Mouse (Mus musculus) forebrain, embryonic 13.5 days (tissue): ENCODE data around the gene Uhmk1. TPM values are rescaled to one million over a fixed set of nuclear protein-coding genes. Genes with fewer than 3 reads are reported as not detected.
"Not testable (repeated sequence)": the region's sequence is repeated elsewhere in the genome, so short reads cannot be mapped to it uniquely, and the experiment has no call there.

Source experiments
- ATAC-seq: fragments of 200-750 bp; cut with Nextera tagmentation; 2 replicates; pipeline ENCODE4 v1.8.0; 2017
- H3K27ac ChIP-seq: fragments of 300-500 bp; sonication (generic); 2 replicates; pipeline ENCODE4 v1.5.1; 2015; ENCODE audit warnings: inconsistent platforms, mild to moderate bottlenecking, moderate library complexity
- H3K27me3 ChIP-seq: fragments of 300-500 bp; sonication (generic); 2 replicates; pipeline ENCODE4 v1.6.1; 2015; ENCODE audit warnings: mild to moderate bottlenecking, inconsistent platforms
- H3K36me3 ChIP-seq: fragments of 300-500 bp; sonication (generic); 2 replicates; pipeline ENCODE4 v1.6.1; 2015; ENCODE audit warnings: mild to moderate bottlenecking, inconsistent platforms; ENCODE audit not compliant: poor library complexity, severe bottlenecking
- H3K4me1 ChIP-seq: fragments of 300-500 bp; sonication (generic); 2 replicates; pipeline ENCODE4 v1.6.1; 2015; ENCODE audit warnings: inconsistent platforms
- H3K4me2 ChIP-seq: fragments of 300-500 bp; sonication (generic); 2 replicates; pipeline ENCODE4 v1.6.1; 2015; ENCODE audit warnings: inconsistent platforms, mild to moderate bottlenecking, moderate library complexity
- H3K4me3 ChIP-seq: fragments of 300-500 bp; sonication (generic); 2 replicates; pipeline ENCODE4 v1.5.1; 2015; ENCODE audit warnings: mild to moderate bottlenecking, inconsistent platforms
- H3K9ac ChIP-seq: fragments of 300-500 bp; sonication (generic); 2 replicates; pipeline ENCODE4 v1.6.1; 2015; ENCODE audit warnings: mild to moderate bottlenecking, inconsistent platforms
- H3K9me3 ChIP-seq: fragments of 300-500 bp; sonication (generic); replicated peaks from 2 replicates; pipeline ENCODE4 v1.6.1; 2016; ENCODE audit warnings: inconsistent platforms
- WGBS: fragments of 180-500 bp; shearing (Covaris S2); methylation state at CpG from one replicate; pipeline ENCODE4 v1.1.7; 2015; 5-methylcytosine and 5-hydroxymethylcytosine counted together
- polyA plus RNA-seq: library from polyadenylated mRNA; unstranded; fragments of >200 nt; fragmentation: Nextera tagmentation; extraction: Ambion mirVana; gene quantifications from 2 replicates; pipeline ENCODE4 v1.2.1, GENCODE M21; 2015

The Uhmk1 gene
- 6.1 and 6.9 TPM in 2 replicates for polyA plus RNA-seq

GRCm38 (mm10) chr1:170214757-170215522, at the start of gene Uhmk1:
Uhmk1 (minus strand) TSS chr1:170215397.
- Histone ChIP-seq H3K9ac (peak within 1 kb of the TSS; percentile 92), H3K27me3 (peaks cover 10% of the 10 kb centered on the region), H3K4me1 (peaks cover 14% of the 10 kb centered on the region), H3K4me2 (peak within 1 kb of the TSS; percentile 86), H3K9me3 (no peaks in the 10 kb centered on the region), H3K4me3 (peak within 1 kb of the TSS; percentile 83), H3K27ac (peak within 1 kb of the TSS; percentile 45), H3K36me3 (peaks cover 16% of the 10 kb centered on the region)
- WGBS: under 1% methylated on average over 69 of the region's 70 CpGs
- peak; percentile 100 for ATAC-seq

DNA sequence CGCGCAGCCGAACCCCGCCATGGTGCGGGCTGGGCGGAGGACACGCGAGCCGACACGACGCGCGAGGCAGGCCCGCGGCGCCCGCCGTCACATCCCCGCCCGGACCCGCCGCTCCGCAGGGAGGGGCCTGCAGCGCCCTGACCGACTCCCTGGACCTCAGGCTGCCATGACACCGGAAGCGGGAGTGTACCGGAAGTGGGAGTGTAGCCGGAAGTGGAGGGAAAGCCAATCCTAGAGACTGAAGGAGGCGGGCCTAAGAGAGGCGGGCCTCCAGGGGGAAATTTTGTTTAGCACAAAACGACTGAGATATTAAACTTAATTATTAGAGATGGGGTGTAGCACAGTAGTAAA, 40.3 kb upstream of the Uhmk1 start:
- Histone ChIP-seq H3K9me3 (no peaks in the 10 kb centered on the region), H3K4me1 (0 out of 2 replicates have a peak, but pooled peaks cover 4% of the 10 kb centered on the region), H3K36me3 (no peaks in the 10 kb centered on the region), H3K4me2 (peak overlapping the region; percentile 83), H3K27me3 (peaks cover 12% of the 10 kb centered on the region; the same call in 1 of the 2 replicates), H3K4me3 (peak overlapping the region; percentile 74), H3K27ac (no peak overlapping the region), H3K9ac (peak overlapping the region; percentile 84)
- peak; percentile 100 for ATAC-seq
- 8% methylated on average over 31 of the region's 32 CpGs for WGBS

GRCm38 (mm10) chr1:170254893-170255559, 39.8 kb upstream of the Uhmk1 start:
- Histone ChIP-seq H3K4me2 (peak overlapping the region; percentile 83), H3K27ac (no peak overlapping the region), H3K27me3 (peaks cover 12% of the 10 kb centered on the region; the same call in 1 of the 2 replicates), H3K36me3 (no peaks in the 10 kb centered on the region), H3K9ac (peak overlapping the region; percentile 84), H3K4me3 (peak overlapping the region; percentile 74), H3K9me3 (no peaks in the 10 kb centered on the region), H3K4me1 (0 out of 2 replicates have a peak, but pooled peaks cover 4% of the 10 kb centered on the region)
- 22% methylated on average over 30 of the region's 30 CpGs for WGBS
- ATAC-seq: peak; percentile 13; the same call in 1 of the 2 replicates

- no peaks in the 10 kb centered on the region for H3K9me3 ChIP-seq
- ATAC-seq: no peak
- H3K27me3 ChIP-seq: peaks cover 18% of the 10 kb centered on the region
- H3K9ac ChIP-seq: no peak overlapping the region
- no peak overlapping the region for H3K4me3 ChIP-seq
- 89% methylated on average over 3 of the region's 3 CpGs for WGBS
- no peak overlapping the region for H3K4me2 ChIP-seq
- no peaks in the 10 kb centered on the region for H3K36me3 ChIP-seq
- H3K27ac ChIP-seq: no peak overlapping the region
- H3K4me1 ChIP-seq: no peaks in the 10 kb centered on the region
Observed at GRCm38 (mm10) chr1:170245016-170245415, 29.8 kb upstream of the Uhmk1 start.

- 85% methylated on average over 6 of the region's 6 CpGs for WGBS
- H3K4me3 ChIP-seq, ATAC-seq, H3K9me3 ChIP-seq, H3K36me3 ChIP-seq, H3K27me3 ChIP-seq, H3K4me2 ChIP-seq, H3K4me1 ChIP-seq, H3K9ac ChIP-seq, H3K27ac ChIP-seq: not testable (repeated sequence)
Observed at GRCm38 (mm10) chr1:170232688-170233087, 17.5 kb upstream of the Uhmk1 start, which contains the start of gene Sh2d1b2. Sh2d1b2 (plus strand) TSS chr1:170232749.

DNA sequence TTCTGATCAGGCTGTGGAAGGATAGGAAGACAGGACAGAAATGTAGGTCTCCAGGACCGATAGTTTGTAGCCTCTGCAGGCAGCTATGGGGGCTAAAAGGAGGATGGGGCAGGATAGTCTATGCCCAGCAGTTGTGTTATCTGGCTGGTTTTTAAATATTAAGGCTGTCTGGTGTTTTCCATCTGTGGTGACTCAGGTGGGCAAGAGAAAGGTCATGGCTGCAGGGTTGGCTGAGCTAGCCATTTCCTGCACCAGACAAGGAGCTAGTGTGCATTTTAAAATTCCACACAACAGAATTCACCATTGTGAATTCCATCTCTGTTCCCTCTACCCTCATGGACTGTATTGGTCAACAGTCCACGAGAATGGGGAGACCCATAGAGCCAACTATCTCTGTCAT, 8.1 kb upstream of the Uhmk1 start:
- no peak overlapping the region for H3K4me2 ChIP-seq
- ATAC-seq: no peak
- no peak overlapping the region for H3K4me3 ChIP-seq
- 79% methylated on average over 2 of the region's 2 CpGs for WGBS
- no peaks in the 10 kb centered on the region for H3K36me3 ChIP-seq
- H3K9me3 ChIP-seq: no peaks in the 10 kb centered on the region
- H3K27ac ChIP-seq: no peak overlapping the region
- H3K4me1 ChIP-seq: no peaks in the 10 kb centered on the region
- H3K9ac ChIP-seq: no peak overlapping the region
- peaks cover 11% of the 10 kb centered on the region; the same call in 1 of the 2 replicates for H3K27me3 ChIP-seq

- no peaks in the 10 kb centered on the region for H3K36me3 ChIP-seq
- peaks cover 21% of the 10 kb centered on the region for H3K27me3 ChIP-seq
- no peaks in the 10 kb centered on the region for H3K9me3 ChIP-seq
- no peaks in the 10 kb centered on the region for H3K4me1 ChIP-seq
- no peak overlapping the region for H3K4me2 ChIP-seq
- ATAC-seq: no peak
- H3K27ac ChIP-seq: no peak overlapping the region
- no peak overlapping the region for H3K4me3 ChIP-seq
- no peak overlapping the region for H3K9ac ChIP-seq
Observed at GRCm38 (mm10) chr1:170220351-170220750, 5.2 kb upstream of the Uhmk1 start.

DNA sequence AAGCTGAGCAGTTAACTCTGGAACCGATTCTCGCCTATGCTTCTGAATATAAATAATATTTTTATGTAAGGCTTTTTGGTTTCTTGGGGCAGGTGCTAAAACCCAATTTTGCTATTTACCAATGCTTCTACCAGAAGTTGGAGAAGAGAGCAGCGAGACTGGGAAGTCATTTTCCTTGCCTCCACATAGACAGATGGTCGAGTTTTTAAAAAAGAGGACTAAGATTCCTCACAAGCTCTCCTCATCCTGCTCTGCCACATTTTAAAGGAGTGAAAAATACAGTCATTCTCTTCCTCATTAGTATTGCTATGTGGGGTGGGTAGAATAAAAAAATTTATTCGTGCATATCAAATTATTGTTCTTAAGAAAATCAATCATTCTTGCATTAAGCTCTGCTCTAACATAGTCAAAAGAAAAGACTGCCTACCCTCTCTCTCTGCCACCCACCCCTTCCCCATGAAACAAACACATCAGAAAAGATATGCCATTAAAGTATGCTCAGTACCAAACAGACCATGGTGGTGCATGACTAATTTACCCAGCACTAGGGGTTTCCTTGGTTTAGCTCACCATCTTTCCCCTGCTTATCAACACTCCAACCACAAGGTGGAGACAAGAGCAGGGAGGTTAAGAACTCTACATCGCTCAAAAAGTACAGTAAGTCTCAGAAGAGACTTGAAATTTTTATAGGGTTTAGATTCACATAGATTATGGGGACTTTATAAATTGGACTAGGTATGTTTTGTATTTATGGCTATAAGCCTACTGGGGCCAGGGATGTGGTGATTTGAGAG, 3.1 kb upstream of the Uhmk1 start:
- Histone ChIP-seq H3K4me1 (peaks cover 12% of the 10 kb centered on the region), H3K4me2 (no peak overlapping the region), H3K4me3 (no peak overlapping the region), H3K9ac (no peak overlapping the region), H3K9me3 (no peaks in the 10 kb centered on the region), H3K36me3 (no peaks in the 10 kb centered on the region), H3K27me3 (peaks cover 17% of the 10 kb centered on the region), H3K27ac (no peak overlapping the region)
- 81% methylated on average over 6 of the region's 6 CpGs for WGBS
- no peak for ATAC-seq

DNA sequence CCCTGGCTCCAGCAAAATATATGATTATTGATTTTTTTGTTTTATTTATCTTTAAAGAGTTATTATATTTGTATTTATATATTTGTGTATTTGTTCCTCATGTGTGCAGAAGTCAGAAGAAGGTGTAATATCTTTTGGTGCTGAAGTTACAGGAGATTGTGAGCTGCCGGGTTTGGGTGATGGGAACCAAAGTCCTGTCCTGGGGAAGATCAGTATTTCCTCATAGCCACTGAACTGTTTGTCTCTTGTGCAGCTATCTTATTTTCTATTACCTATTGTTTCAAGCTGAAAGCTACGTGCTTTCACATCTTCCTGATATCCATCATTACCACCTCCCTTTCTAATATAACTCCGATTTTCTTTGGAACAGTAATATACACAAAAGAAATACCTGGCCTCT, 393 bp upstream of the Uhmk1 start:
- H3K9ac ChIP-seq: peak overlapping the region; percentile 92; the same call in 1 of the 2 replicates
- ATAC-seq: peak; percentile 31
- peak overlapping the region; percentile 83 for H3K4me3 ChIP-seq
- H3K4me1 ChIP-seq: peaks cover 14% of the 10 kb centered on the region
- no peaks in the 10 kb centered on the region for H3K9me3 ChIP-seq
- H3K27ac ChIP-seq: no peak overlapping the region
- peaks cover 10% of the 10 kb centered on the region for H3K27me3 ChIP-seq
- H3K36me3 ChIP-seq: peaks cover 11% of the 10 kb centered on the region
- peak overlapping the region; percentile 86 for H3K4me2 ChIP-seq
- WGBS: 81% methylated on average over 3 of the region's 3 CpGs

DNA sequence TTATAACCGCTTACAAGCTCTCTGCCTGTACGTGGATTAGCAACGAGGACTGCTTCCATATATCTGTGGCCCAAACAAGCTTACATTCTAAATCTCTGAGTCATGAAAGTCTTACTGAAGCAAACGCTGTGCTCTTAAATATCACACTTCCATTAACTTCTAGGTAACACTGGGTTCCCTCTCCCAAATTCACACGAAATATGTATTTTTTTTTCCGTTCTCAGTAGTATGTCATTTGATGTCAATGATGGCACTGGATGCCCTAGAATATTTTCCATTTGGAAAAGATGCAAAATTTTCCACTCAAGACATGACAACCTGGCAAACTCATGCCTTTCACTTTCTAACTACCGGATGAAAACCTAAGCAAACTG, 827 bp downstream of the Uhmk1 start:
- Histone ChIP-seq H3K36me3 (peaks cover 19% of the 10 kb centered on the region), H3K27me3 (peaks cover 10% of the 10 kb centered on the region), H3K27ac (no peak overlapping the region), H3K9ac (peak overlapping the region; percentile 92), H3K4me3 (peak overlapping the region; percentile 83), H3K4me2 (peak overlapping the region; percentile 86), H3K9me3 (no peaks in the 10 kb centered on the region), H3K4me1 (peaks cover 14% of the 10 kb centered on the region)
- no peak for ATAC-seq
- 45% methylated on average over 7 of the region's 7 CpGs for WGBS

- no peak overlapping the region for H3K9ac ChIP-seq
- H3K4me2 ChIP-seq: no peak overlapping the region; the same call in 1 of the 2 replicates
- 94% methylated on average over 10 of the region's 10 CpGs for WGBS
- peaks cover 30% of the 10 kb centered on the region for H3K36me3 ChIP-seq
- H3K27me3 ChIP-seq: peaks cover 10% of the 10 kb centered on the region
- peaks cover 14% of the 10 kb centered on the region for H3K4me1 ChIP-seq
- ATAC-seq: no peak
- H3K27ac ChIP-seq: no peak overlapping the region
- no peaks in the 10 kb centered on the region for H3K9me3 ChIP-seq
- H3K4me3 ChIP-seq: no peak overlapping the region
Observed at GRCm38 (mm10) chr1:170213181-170213879, 1.9 kb downstream of the Uhmk1 start.
